Mouse (Mus musculus): ENCODE measurements at regions not wholly inside any gene's neighbourhood (a gene's known extent, or its start where the extent isn't known, plus 50 kb on each side); places are given as distances from the start of the nearest gene placed in this dataset.

GRCm38 (mm10) chr12:54313211-54313845 lies 109.7 kb upstream of the Egln3 start:
- DNase-seq (ENCODE audit: low read depth), result peak; percentile 13

- no peak for DNase-seq (ENCODE audit: low read depth)
These were observed 109.0 kb upstream of the Egln3 start for GRCm38 (mm10) chr12:54312522-54313210.

DNA sequence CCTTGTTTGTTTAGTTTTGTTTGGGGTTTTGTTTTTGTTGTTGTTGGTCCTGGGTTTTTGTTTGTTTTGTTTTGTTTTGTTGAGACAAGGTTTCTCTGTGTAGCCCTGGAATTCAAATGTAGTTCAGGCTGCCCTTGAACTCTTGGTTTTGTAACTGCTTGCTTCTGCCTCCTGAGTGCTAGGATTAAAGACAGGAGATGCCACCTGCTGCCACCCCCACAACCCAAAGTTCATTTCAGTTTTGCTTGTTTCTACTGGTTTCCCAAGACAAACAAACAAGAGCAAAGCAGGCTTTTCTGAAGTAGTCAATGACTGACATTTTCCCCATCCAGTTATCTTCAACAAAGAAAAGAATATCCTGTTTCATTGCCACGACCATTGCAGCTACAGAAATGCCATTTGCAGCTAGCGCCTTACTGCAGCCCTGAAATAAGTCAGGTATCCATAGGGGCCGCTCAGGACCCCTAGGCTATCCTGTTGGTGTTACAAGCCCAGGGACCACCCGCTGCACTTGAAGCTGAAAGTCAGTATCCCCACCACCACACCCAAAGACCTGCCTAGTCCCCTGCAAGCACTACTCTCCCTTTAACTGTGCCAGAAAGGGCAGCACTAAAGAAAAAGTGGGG lies 108.3 kb upstream of the Egln3 start:
- no peak for DNase-seq (ENCODE audit: low read depth)

DNA sequence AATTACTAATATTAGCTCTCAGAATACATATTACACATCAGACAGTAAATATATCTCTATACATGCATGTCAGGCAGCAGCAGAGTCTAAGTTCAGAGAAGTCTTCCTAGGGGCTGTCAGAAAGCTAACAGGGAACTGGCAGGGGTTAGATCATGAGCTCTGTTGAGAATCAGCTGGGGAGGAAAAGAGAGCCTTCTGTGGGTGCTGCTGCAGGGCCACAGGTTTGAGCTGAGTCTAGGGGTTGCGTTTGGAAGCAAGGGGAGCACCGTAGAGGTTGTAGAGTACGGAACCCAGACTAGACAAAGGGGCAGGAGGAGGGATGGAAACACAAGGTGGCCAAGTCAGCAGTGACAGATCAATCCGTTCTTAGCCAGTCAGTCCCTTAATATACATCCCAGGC lies 106.2 kb upstream of the Egln3 start:
- DNase-seq (ENCODE audit: low read depth), result no peak

DNA sequence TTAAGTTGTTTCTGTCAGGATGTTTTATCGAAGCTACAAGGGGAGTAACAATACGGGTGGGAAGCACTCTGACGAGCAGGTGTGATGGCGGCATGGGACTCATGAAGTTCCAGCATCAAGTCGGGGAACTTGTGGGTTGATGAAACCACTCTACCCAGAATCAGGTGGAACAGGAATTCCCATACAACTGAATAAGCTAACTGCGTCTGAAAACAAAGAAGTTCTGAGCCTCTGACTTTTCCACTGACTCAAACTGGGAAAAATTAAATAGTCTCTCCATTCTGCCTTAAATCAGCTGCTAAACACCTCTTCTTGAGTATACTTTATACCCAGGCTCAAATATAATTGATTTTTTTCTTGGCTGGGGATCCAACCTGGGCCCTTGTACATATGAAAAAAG lies 105.6 kb upstream of the Egln3 start:
- no peak for DNase-seq (ENCODE audit: low read depth)

GRCm38 (mm10) chr12:54305135-54305630 lies 101.5 kb upstream of the Egln3 start:
- DNase-seq (ENCODE audit: low read depth), result no peak

DNA sequence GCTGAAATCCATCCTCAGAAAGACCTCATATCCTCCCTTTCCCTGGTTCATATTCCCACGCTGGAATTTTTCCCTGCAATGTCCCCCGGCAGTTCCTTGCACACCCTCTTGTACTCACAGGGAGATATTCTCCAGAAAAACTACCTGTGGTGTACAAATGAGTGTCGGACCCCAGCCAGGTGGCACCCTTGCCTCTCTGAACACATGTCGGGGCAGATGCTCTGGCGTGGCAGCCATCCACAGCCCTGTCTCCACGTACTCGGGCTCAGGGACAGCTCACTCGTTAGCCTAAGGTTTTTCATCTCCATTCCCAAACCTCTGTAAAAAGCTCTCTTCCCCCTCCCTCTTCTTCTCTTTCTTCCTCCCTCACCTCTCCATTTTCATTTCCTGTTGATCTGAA lies 100.1 kb upstream of the Egln3 start:
- DNase-seq (ENCODE audit: low read depth), result no peak

GRCm38 (mm10) chr12:54299506-54299905 lies 95.8 kb upstream of the Egln3 start:
- DNase-seq (ENCODE audit: low read depth), result no peak

GRCm38 (mm10) chr12:54293248-54293647 lies 89.6 kb upstream of the Egln3 start:
- no peak for DNase-seq (ENCODE audit: low read depth)

DNA sequence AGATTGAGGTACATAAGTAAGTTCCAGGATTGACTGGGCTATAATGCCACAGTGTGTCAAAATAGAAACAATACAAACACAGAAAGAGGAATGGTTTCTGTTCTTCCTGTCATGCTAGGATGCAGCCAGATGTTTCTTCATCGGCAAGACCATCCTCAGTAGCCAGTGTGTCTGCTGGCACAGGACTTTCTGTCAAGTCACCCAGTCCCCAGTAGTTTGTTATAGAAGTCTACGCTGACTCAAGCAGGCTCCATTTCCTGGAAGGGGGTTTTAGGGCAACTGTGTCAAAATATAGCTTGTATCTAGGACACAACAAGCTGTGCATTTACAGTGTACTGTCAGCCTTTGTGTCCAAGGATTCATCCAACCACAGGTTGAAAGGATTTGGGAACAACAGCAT lies 86.7 kb upstream of the Egln3 start:
- no peak for DNase-seq (ENCODE audit: low read depth)

DNA sequence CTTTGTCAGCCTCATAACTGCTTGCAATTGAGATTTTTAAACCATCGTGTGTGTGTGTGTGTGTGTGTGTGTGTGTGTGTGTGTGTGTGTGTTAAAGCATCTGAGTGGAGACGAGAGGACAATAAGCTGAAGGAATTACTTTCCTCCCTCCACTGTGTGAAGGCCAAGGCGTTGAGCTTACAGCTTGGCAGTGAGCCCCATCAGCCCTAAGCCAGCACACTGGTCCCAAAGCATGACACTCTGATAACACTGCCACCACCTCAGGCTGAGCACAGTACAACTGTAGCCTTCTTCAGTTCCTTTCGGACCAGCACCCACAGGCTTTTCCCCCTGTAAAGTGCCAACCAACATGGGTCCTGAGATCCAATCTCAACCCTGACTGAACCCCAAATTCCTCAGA lies 85.1 kb upstream of the Egln3 start:
- no peak for DNase-seq (ENCODE audit: low read depth)

DNA sequence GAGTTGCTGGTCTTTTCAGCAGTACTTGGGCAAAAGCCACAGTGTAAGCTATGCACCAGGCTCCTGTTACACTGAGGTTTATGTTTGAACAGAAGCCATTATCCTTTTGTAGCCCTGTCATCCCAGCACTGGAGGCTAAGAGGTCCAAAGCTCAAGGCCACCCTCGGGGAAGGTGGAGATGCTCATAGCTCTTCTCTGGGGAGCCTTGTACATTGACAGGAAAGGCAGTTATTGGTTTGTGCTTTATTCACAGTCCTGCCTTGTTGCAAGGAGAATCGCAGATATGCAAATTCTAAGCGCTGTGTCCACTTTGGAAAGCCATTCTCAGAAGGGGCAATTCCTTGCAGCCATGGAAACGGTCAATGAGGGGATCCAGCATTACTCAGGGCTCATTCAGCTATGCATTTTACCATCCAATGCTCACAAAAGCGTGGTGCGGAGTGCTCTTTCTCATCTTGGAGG lies 84.4 kb upstream of the Egln3 start:
- DNase-seq (ENCODE audit: low read depth), result no peak

DNA sequence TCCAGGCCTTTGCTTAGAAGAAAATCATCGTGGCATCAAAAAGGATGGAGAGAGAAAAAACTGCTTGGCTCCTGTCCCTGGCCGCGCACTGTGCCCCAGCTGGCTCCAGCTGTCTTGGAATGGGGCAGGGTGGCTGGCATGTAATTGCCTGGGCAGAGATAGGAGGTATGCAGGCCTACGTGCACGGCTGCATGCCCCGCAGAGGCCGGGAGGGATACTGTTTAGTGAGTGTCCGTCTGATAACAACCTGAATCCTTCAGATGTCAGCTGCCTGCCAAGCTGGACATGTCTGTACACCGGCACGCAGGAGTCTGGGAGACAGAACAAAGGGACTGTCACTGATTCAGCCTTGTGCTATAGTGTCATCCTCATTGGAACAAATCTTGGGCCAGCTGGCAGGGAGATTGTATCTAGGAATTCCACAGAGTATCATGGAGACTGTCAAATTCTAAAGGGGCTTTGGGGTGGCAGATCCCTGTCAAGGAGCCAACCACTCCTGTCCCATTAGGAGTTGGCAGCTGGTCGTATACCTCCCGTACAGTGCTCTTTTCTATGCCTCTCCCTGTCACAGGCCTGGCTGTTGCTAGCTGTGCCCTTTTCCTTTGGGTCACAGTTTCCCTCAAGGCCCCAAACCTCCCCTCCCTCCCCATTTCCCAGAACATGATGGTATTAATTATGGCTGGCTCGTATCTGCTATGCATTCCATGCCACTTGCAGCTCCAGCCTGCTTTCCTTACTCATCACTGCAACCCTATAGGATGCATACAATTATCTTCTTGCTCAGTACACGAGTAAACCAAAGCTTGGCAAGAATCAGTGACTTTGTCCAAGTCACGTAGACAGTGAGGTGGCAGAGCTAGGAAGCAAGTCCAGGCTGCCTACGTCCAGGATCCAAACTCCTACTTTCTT lies 83.5 kb upstream of the Egln3 start:
- no peak for DNase-seq (ENCODE audit: low read depth)

GRCm38 (mm10) chr12:54283646-54284045 lies 80.0 kb upstream of the Egln3 start:
- DNase-seq (ENCODE audit: low read depth), result peak; percentile 11

- DNase-seq (ENCODE audit: low read depth), result no peak
These were observed 79.4 kb upstream of the Egln3 start for GRCm38 (mm10) chr12:54283011-54283410.

GRCm38 (mm10) chr12:54282281-54282921 lies 78.7 kb upstream of the Egln3 start:
- no peak for DNase-seq (ENCODE audit: low read depth)

DNA sequence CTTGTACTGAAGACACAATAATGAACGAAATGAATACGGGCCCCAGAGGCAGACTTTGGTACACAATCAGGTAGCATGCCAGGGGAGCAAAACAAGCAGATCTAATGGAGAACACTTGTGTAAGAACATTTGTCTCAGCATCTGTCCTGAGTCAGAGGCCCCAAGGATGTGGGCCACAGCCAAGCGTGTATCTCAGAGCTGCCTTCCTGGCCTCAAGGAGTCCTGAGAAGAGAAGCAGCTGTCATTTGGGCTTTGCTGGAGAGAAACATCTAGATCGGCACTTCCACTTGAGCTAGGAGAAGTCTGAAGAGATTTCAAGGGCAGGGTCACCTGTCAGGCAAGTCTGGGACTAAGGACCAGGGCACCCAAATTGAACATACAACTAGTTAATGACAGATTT lies 76.8 kb upstream of the Egln3 start:
- no peak for DNase-seq (ENCODE audit: low read depth)

DNA sequence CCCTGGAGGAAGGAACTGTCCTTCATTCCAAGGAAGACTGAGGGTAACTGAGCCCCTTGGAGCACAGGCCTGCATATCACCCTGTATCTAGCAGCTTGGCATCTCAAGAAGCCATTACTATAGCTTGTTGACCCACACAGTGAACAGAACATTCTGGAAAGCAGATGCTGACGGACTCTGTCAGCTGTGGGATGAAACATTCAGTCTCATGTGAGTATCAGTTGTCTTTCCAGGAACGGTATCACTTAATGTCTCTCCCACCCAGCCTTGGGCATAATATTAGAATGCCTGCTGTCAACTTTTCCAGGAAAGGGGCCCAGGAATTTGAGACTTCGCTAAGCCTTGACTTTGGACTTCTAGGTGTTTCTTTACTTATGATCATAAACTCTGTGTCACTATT lies 76.3 kb upstream of the Egln3 start:
- no peak for DNase-seq (ENCODE audit: low read depth)

GRCm38 (mm10) chr12:54276978-54277537 lies 73.4 kb upstream of the Egln3 start:
- DNase-seq (ENCODE audit: low read depth), result no peak

DNA sequence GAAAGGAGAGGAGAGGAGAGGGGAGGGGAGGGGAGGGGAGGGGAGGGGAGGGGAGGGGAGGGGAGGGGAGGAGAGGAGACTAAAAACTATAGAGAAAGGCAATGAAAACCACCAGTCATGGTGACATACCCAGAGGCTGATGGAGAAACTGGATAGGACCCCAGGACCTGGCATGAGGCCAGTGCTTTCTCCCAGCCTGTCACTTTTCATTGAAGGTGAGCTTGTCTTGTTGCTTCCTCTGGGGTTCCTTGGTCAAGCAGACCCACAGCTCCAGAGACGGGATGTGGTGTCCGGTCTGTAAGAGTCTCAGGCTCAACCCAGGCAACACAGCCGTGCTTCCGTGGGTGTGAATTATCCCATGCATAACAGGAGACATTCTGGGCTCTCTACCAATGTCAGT lies 69.8 kb upstream of the Egln3 start:
- no peak for DNase-seq (ENCODE audit: low read depth)

DNA sequence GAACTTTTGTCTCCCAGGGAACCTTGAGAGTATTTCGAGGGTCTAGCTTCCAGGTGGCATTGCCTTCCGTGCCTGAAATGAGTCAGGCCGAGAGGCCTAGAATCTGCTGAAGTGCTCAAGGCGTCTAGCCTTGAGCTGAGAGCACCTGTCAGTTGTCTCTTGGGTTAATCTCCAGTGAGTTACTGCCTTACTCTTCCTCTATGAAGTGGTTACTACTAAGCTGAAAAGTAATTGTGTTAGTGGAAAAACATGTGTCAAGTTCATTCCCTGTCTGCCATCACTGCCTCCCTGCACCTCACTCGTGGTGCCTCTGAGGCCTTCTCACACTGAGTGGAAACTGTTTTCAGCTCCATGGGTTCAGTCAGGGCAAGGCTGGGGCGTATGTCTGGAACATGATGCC lies 69.0 kb upstream of the Egln3 start:
- DNase-seq (ENCODE audit: low read depth), result no peak

All from fibroblast of lung, adult 2 months (primary cell).